Mouse (Mus musculus) gastrocnemius, postnatal 4 days (tissue): Measurements from ENCODE around the gene Rab12. TPM values are rescaled to one million over a fixed set of nuclear protein-coding genes. Genes with fewer than 3 reads are reported as not detected.

Experiments used
- DNase-seq, 2 experiments: peaks; one replicate each; pipeline ENCODE4 v3.0.0; 2021 to 2022; ENCODE audit warnings: low spot score in 2 of 2, mixed read lengths in 2 of 2
- total RNA-seq, 2 experiments: library from RNA; stranded (reverse); gene quantifications; 2 replicates each; pipeline ENCODE4 v1.2.3; 2021

Rab12 gene
- total RNA-seq, 2 experiments from 2014 or later = 119 to 128 TPM

DNA sequence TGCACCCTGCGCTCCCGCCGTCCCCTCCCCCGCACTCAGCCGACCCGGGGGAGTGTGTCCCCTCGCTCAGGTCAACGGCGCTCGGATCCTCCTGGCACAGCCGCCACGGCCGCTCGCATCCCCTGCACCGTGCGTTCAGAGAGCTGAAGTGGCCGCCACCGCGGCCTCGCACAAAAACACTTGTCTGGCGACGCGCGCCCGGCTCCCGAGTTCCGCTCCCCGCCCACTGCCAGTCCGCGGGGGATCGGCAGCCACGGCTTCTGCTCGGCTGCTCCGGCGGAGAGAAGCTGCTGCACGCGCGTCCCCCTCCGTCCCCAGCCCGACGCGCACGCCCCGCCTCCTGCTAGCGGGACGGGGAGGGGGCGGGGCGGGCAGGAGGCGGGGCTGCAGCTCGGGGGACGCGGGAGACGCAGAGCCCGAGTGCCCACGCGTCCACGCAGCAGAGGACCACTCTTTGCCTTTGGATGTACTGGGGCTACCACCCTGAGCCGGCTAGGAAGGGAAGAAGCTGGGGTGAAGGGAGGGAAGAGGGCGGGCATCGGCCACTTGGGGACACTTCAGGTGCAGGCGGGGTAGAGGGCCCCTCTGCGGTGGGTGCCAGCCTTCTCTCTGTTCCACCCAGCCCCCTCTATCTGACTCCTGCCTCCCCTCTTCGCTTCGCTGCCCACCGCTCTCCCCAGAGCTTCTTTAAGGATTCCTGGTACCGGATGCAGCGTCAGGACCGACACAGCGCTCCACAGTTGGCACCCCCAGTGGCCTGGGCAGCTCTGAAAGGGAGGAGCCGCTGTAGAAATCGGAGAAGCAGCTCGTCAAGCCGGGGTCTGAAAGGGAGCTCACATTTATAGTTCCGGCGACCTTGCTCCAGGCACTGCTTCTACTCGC, 69.8 kb downstream of the Rab12 start, which contains the start of gene Mtcl1:
Gene Mtcl1, minus strand, starts transcription at position 291 of the 882 bp plus-strand sequence.
- DNase-seq = peak; percentile 67 to 77

DNA sequence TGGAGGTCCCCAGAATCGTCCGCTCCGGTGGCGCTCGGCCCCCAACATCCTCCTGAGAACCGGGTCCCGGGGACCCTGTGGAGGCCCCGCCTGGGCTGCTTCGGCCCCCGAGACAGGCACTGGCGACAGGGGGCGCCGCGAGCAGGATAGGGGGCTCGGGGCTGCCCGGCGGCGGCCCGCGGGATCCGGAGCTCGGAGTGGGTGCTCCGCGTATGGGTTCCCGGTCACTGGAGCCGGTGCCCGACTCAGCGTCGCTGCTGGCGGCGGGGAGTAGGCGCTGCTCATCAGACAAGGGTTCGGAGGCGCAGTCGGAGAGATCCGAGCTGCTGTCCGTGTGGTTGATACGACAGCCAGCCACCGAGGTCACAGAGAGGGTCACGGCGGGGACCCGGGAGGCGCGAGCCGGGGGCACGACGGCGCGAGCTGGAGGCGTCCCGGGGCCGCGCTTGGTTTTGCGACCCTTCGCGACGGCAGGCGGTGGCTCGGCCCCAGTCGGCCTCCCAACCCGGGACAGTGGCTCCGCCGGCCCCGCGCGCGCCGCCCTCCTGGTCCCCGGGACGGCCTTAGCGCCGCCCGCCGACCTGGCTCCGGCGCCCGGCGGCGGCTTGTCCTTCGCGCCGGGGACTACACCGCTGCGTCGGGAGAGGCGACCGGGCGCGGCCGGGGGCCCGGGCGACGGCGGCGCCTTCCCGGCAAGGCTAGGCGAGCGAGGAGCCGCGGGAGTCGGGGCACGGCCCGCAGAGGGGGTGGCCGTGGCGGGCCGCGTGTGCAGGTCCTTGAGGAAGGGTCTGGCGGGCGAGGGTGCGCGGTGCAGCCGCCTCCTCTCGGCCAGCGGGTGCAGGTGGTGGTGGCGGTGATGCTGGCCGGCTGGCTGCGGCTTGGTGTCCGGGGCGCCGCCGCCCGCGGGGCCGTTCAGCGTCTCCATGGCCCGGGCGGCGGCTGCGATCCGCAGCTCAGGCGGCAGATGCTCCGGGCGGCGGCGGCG, 70.8 kb downstream of the Rab12 start:
- peak; percentile 37 to 59 for DNase-seq

DNA sequence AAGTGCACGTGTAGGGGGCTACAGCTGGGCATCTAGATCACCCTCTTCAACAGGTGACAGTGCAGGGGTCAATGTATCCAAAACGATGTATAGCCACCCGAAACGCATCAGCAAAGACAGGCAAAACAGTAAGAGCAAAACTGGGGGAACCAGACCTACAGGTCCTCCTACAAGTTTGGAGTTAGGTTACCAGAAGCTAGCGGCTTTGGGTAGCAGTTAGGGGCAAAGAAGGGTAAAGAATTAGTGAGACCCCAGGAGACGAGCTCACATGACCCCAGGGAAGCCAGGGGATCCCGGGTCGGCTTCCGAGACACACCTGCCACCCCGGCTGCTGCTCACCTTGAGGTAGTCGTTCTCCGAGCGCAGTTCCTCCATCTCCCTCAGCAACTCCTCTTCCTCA, 71.6 kb downstream of the Rab12 start:
- no peak for DNase-seq

GRCm38 (mm10) chr17:66447007-66447312, 72.6 kb downstream of the Rab12 start:
- DNase-seq = no peak

DNA sequence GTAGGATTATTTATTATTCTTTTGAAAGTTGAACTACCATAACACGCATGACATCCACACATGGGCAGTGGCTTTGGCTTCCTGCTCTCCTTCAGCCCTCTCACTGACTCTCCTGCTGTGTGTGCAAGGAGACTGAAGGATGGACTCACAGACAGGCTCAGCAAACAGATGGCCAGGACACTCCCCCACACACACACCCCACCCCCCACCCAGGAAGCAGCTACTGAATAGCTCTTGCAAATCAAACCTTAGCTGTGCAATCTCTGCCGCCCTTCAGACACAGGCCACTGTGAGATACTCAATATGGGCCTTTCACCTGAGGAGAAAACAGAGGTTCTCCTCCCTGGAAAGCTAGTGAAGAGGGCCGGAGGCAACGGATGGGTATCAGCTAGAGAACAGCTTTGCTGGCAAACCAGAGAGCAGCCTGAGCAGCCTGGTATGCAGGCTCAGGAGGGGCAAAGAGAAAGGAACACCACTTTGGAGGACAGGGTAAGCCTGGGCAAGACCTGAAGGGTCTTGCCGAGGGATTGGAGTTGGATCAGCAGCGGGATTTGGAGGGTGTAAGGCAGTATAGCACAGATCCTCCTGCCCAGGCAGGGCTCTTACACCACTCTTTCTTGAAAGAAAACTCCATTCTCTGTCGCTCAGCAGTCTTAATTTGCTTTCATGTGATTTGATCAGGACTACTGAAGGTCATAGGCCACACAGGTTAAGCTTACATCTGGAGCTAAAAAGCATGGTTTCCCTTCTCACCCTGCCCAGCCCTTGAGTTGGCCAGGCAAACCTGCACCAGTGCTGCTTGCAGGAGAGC, 73.1 kb downstream of the Rab12 start:
- no peak for DNase-seq

Other genes with a start within 250 kb of the Rab12 start
- 10 to 100 TPM; 30.3 to 31.4 TPM for gene Mtcl1, start 70.0 kb downstream of the Rab12 start, total RNA-seq
- not detected for gene Themis3, start 74.9 kb upstream of the Rab12 start, total RNA-seq